8 mouse cellular contexts compared by ENCODE assay signal in genomic region chr7:18925162-18925938, GRCm38 (mm10). TPM values are rescaled to one million over a fixed set of nuclear protein-coding genes. Genes with fewer than 3 reads are reported as not detected.
DNase-seq lines count a peak whose midpoint lies in the region; ATAC-seq and TF ChIP-seq lines count a peak whose summit lies in the region.

Gene Nova2 (plus strand): TSS chr7:18925888.

- peak within 1 kb of the TSS; percentile 78 for H3K4me3 ChIP-seq in embryonic facial prominence, embryonic 10.5 days
- peak within 1 kb of the TSS; percentile 48 for H3K4me3 ChIP-seq in intestine, postnatal 0 days (ENCODE audit: low read depth, low read length)
- H3K4me3 ChIP-seq in midbrain, embryonic 10.5 days = peak within 1 kb of the TSS; percentile 99

- peak; percentile 89 for DNase-seq in adrenal gland, postnatal 25 days
- peak; percentile 93 for DNase-seq in embryonic facial prominence, embryonic 10.5 days (ENCODE audit: low spot score)
- DNase-seq in heart, adult 11 months = peak; percentile 100
- DNase-seq in left cerebral cortex, postnatal 36 days (ENCODE audit: low spot score in 2 of 2) = peak; percentile 94 to 95
- DNase-seq in midbrain, embryonic 10.5 days (ENCODE audit: low spot score) = peak; percentile 97
- peak; percentile 96 for DNase-seq in right cerebral cortex, postnatal 25 days
- no peak for DNase-seq in adipocyte (ENCODE audit: low spot score)

- WGBS in embryonic facial prominence, embryonic 10.5 days = under 1% methylated on average over 32 of the region's 45 CpGs
- under 1% methylated on average over 32 of the region's 45 CpGs for WGBS in intestine, postnatal 0 days
- 1% methylated on average over 29 of the region's 45 CpGs for WGBS in midbrain, embryonic 10.5 days

- TF ChIP-seq CTCF in intestine, postnatal 0 days (IDR thresholded peaks at IDR 0.05; ENCODE audit: low read depth) = peak; percentile 44

- H3K27ac ChIP-seq in embryonic facial prominence, embryonic 10.5 days (replicated peaks) = peak within 1 kb of the TSS; percentile 88
- H3K27ac ChIP-seq in intestine, postnatal 0 days (ENCODE audit: low read depth, low read length) = peak within 1 kb of the TSS; percentile 21; the same call in 1 of the 2 replicates
- H3K27ac ChIP-seq in midbrain, embryonic 10.5 days (replicated peaks) = peak within 1 kb of the TSS; percentile 99

- H3K9ac ChIP-seq in intestine, postnatal 0 days (ENCODE audit: low read depth, low read length) = peak within 1 kb of the TSS; percentile 22; the same call in 1 of the 2 replicates

- H3K9me3 ChIP-seq in embryonic facial prominence, embryonic 10.5 days = no peaks in the 10 kb centered on the region
- H3K9me3 ChIP-seq in intestine, postnatal 0 days (ENCODE audit: control insufficient read depth) = no peaks in the 10 kb centered on the region
- no peaks in the 10 kb centered on the region for H3K9me3 ChIP-seq in midbrain, embryonic 10.5 days (replicated peaks)

- peak within 1 kb of the TSS; percentile 72 for H3K4me2 ChIP-seq in intestine, postnatal 0 days (replicated peaks; ENCODE audit: low read depth)

- peak; percentile 83 for ATAC-seq in intestine, postnatal 0 days

- H3K36me3 ChIP-seq in embryonic facial prominence, embryonic 10.5 days (replicated peaks) = no peaks in the 10 kb centered on the region
- no peaks in the 10 kb centered on the region for H3K36me3 ChIP-seq in intestine, postnatal 0 days (ENCODE audit: control insufficient read depth, insufficient read depth)
- H3K36me3 ChIP-seq in midbrain, embryonic 10.5 days = peaks cover 3% of the 10 kb centered on the region; the same call in 1 of the 2 replicates

- intact Hi-C loops in left cerebral cortex, postnatal 36 days (cut with DNase I) = loop anchor here (5.0 kb wide), 1 partner anchor 37 kb away; no protein-coding TSS in a partner anchor

- peaks cover 52% of the 10 kb centered on the region for H3K4me1 ChIP-seq in embryonic facial prominence, embryonic 10.5 days
- no peaks in the 10 kb centered on the region; the same call in 1 of the 2 replicates for H3K4me1 ChIP-seq in intestine, postnatal 0 days (replicated peaks; ENCODE audit: control insufficient read depth, insufficient read depth, low read length)
- H3K4me1 ChIP-seq in midbrain, embryonic 10.5 days = peaks cover 88% of the 10 kb centered on the region

- peaks cover 76% of the 10 kb centered on the region for H3K27me3 ChIP-seq in embryonic facial prominence, embryonic 10.5 days (replicated peaks; ENCODE audit: low read depth, poor library complexity, severe bottlenecking)
- H3K27me3 ChIP-seq in intestine, postnatal 0 days (replicated peaks; ENCODE audit: control insufficient read depth, insufficient read depth, low read length) = peaks cover 38% of the 10 kb centered on the region
- H3K27me3 ChIP-seq in midbrain, embryonic 10.5 days (ENCODE audit: low read depth, poor library complexity, severe bottlenecking) = 0 out of 2 replicates have a peak, but pooled peaks cover 9% of the 10 kb centered on the region

RNA-seq across cellular contexts. Expression of gene Nova2, which starts in this region (rescaled TPM):
- 4.9 and 6.2 TPM in 2 replicates for total RNA-seq in adrenal gland, postnatal 25 days (2021)
- 0.98 and 1.5 TPM in 2 replicates for polyA plus RNA-seq in embryonic facial prominence, embryonic 10.5 days (2016; fragmentation: Nextera tagmentation; extraction: Ambion mirVana)
- 0.18 and 0.24 TPM in 2 replicates for polyA plus RNA-seq in intestine, postnatal 0 days (2015; fragmentation: Nextera tagmentation; extraction: Ambion mirVana)
- total RNA-seq in left cerebral cortex, postnatal 36 days (2021) = 10 to 100 TPM; 75.3 to 88.8 TPM
- 3.9 and 6.2 TPM in 2 replicates for polyA plus RNA-seq in midbrain, embryonic 10.5 days (2016; fragmentation: Nextera tagmentation; extraction: Ambion mirVana)

Comparison
In these comparisons a context has a peak if more than half of its experiments do, and no peak if none do; other contexts are left out.
1. RNA of gene Nova2 (total RNA-seq): 75.3 to 88.8 TPM in left cerebral cortex, postnatal 36 days; 4.9 to 6.2 TPM in adrenal gland, postnatal 25 days; every median in the first group is over 10 times any median in the second.
2. Peak in ATAC-seq, H3K4me3 ChIP-seq, H3K27ac ChIP-seq, H3K9ac ChIP-seq and H3K4me2 ChIP-seq in intestine, postnatal 0 days; RNA of the gene not detected or under 1 TPM.
3. H3K27ac ChIP-seq: peak in every context shown above with its lines; median percentile 99 in midbrain, embryonic 10.5 days; 88 in embryonic facial prominence, embryonic 10.5 days; 21 in intestine, postnatal 0 days.
4. H3K4me3 ChIP-seq: peak in every context shown above with its lines; median percentile 99 in midbrain, embryonic 10.5 days; 78 in embryonic facial prominence, embryonic 10.5 days; 48 in intestine, postnatal 0 days.